Mouse (Mus musculus): ENCODE results near the gene Epha8. TPM values are rescaled to one million over a fixed set of nuclear protein-coding genes. Genes with fewer than 3 reads are reported as not detected.

Gene Epha8
- not detected for polyA plus RNA-seq (2014; fragmentation: Illumina TruSeq; extraction: RNeasy Lipid Tissue Mini Kit (QIAGEN cat#74804); ENCODE audit: low read depth, low replicate concordance)

GRCm38 (mm10) chr4:136956751-136957446, at the start of gene Epha8:
Epha8 (minus strand) TSS chr4:136956816.

GRCm38 (mm10) chr4:136898637-136899036, 58.0 kb downstream of the Epha8 start, which contains the start of gene C1qa:
C1qa (minus strand) TSS chr4:136898803.

GRCm38 (mm10) chr4:136892811-136893210, 63.8 kb downstream of the Epha8 start, which contains the start of gene C1qc:
C1qc (minus strand) TSS chr4:136893065.

GRCm38 (mm10) chr4:136886101-136886500, 70.5 kb downstream of the Epha8 start, which contains the start of gene C1qb:
C1qb (minus strand) TSS chr4:136886187.

Other genes with a start within 250 kb of the Epha8 start
- gene Ephb2, start 120.8 kb downstream of the Epha8 start, polyA plus RNA-seq (2014; fragmentation: Illumina TruSeq; extraction: RNeasy Lipid Tissue Mini Kit (QIAGEN cat#74804); ENCODE audit: low read depth, low replicate concordance) = 0.69 TPM
- 0.57 TPM for gene C1qb, start 70.6 kb downstream of the Epha8 start, polyA plus RNA-seq (2014; fragmentation: Illumina TruSeq; extraction: RNeasy Lipid Tissue Mini Kit (QIAGEN cat#74804); ENCODE audit: low read depth, low replicate concordance)
- 0.77 TPM for gene C1qc, start 63.8 kb downstream of the Epha8 start, polyA plus RNA-seq (2014; fragmentation: Illumina TruSeq; extraction: RNeasy Lipid Tissue Mini Kit (QIAGEN cat#74804); ENCODE audit: low read depth, low replicate concordance)
- gene C1qa, start 58.0 kb downstream of the Epha8 start, polyA plus RNA-seq (2014; fragmentation: Illumina TruSeq; extraction: RNeasy Lipid Tissue Mini Kit (QIAGEN cat#74804); ENCODE audit: low read depth, low replicate concordance) = 1.5 TPM
- gene Zbtb40, start 92.0 kb upstream of the Epha8 start, polyA plus RNA-seq (2014; fragmentation: Illumina TruSeq; extraction: RNeasy Lipid Tissue Mini Kit (QIAGEN cat#74804); ENCODE audit: low read depth, low replicate concordance) = 0.61 TPM

All from kidney, adult 10 weeks (tissue).